Mouse (Mus musculus): Measurements from ENCODE around the gene Vegfd.

- TF ChIP-seq CTCF (IDR thresholded peaks at IDR 0.05; ENCODE audit: borderline replicate concordance, control insufficient read depth, extremely low read depth, insufficient read depth, low read length, poor library complexity), result no peak
- no peak for TF ChIP-seq POLR2A (IDR thresholded peaks at IDR 0.05; ENCODE audit: control insufficient read depth, extremely low read depth, insufficient read depth, low read length, poor library complexity)
Observed at GRCm38 (mm10) chrX:164408301-164408927, 35.2 kb downstream of the Vegfd start.
